Mouse (Mus musculus): ENCODE data around the gene Sec61g. TPM values are rescaled to one million over a fixed set of nuclear protein-coding genes. Genes with fewer than 3 reads are reported as not detected.
"Not testable (repeated sequence)": the region's sequence is repeated elsewhere in the genome, so short reads cannot be mapped to it uniquely, and the experiment has no call there.

Gene Sec61g
- polyA plus RNA-seq, 1 experiment from 2014 or later, result 41.1 TPM

- Histone ChIP-seq H3K4me2 (no peak overlapping the region), H3K4me3 (ENCODE audit: low read depth, low read length) (no peak overlapping the region), H3K36me3 (ENCODE audit: control insufficient read depth, insufficient read depth, low read length) (no peaks in the 10 kb centered on the region), H3K27me3 (replicated peaks; ENCODE audit: control insufficient read depth, insufficient read depth, low read length) (no peaks in the 10 kb centered on the region), H3K27ac (ENCODE audit: low read depth, low read length) (no peak overlapping the region), H3K4me1 (replicated peaks; ENCODE audit: control insufficient read depth, insufficient read depth, low read length) (no peaks in the 10 kb centered on the region), H3K9ac (ENCODE audit: low read depth, low read length) (no peak overlapping the region), H3K9me3 (ENCODE audit: control insufficient read depth, low read length) (no peaks in the 10 kb centered on the region)
- WGBS, result 65% methylated on average over 2 of the region's 2 CpGs
- no peak for DNase-seq (ENCODE audit: low spot score)
- no peak for ATAC-seq (replicated peaks; ENCODE audit: low FRiP score)
These were observed 18.2 kb upstream of the Sec61g start for GRCm38 (mm10) chr11:16526467-16526866.

GRCm38 (mm10) chr11:16525724-16526123, 17.4 kb upstream of the Sec61g start:
- Histone ChIP-seq H3K4me2 (no peak overlapping the region), H3K9ac (ENCODE audit: low read depth, low read length) (no peak overlapping the region), H3K4me1 (replicated peaks; ENCODE audit: control insufficient read depth, insufficient read depth, low read length) (no peaks in the 10 kb centered on the region), H3K27me3 (replicated peaks; ENCODE audit: control insufficient read depth, insufficient read depth, low read length) (no peaks in the 10 kb centered on the region), H3K36me3 (ENCODE audit: control insufficient read depth, insufficient read depth, low read length) (no peaks in the 10 kb centered on the region), H3K27ac (ENCODE audit: low read depth, low read length) (no peak overlapping the region), H3K4me3 (ENCODE audit: low read depth, low read length) (no peak overlapping the region), H3K9me3 (ENCODE audit: control insufficient read depth, low read length) (no peaks in the 10 kb centered on the region)
- WGBS, result 62% methylated on average over 2 of the region's 2 CpGs
- DNase-seq (ENCODE audit: low spot score) (no peak), ATAC-seq (replicated peaks; ENCODE audit: low FRiP score) (no peak)

GRCm38 (mm10) chr11:16524917-16525640, 16.8 kb upstream of the Sec61g start:
- ATAC-seq (replicated peaks; ENCODE audit: low FRiP score) (no peak), DNase-seq (ENCODE audit: low spot score) (no peak)
- Histone ChIP-seq H3K36me3 (ENCODE audit: control insufficient read depth, insufficient read depth, low read length) (no peaks in the 10 kb centered on the region), H3K27me3 (replicated peaks; ENCODE audit: control insufficient read depth, insufficient read depth, low read length) (no peaks in the 10 kb centered on the region), H3K9ac (ENCODE audit: low read depth, low read length) (no peak overlapping the region), H3K4me1 (replicated peaks; ENCODE audit: control insufficient read depth, insufficient read depth, low read length) (no peaks in the 10 kb centered on the region), H3K4me3 (ENCODE audit: low read depth, low read length) (no peak overlapping the region), H3K4me2 (no peak overlapping the region), H3K9me3 (ENCODE audit: control insufficient read depth, low read length) (no peaks in the 10 kb centered on the region), H3K27ac (ENCODE audit: low read depth, low read length) (no peak overlapping the region)
- 37% methylated on average over 3 of the region's 3 CpGs for WGBS

DNA sequence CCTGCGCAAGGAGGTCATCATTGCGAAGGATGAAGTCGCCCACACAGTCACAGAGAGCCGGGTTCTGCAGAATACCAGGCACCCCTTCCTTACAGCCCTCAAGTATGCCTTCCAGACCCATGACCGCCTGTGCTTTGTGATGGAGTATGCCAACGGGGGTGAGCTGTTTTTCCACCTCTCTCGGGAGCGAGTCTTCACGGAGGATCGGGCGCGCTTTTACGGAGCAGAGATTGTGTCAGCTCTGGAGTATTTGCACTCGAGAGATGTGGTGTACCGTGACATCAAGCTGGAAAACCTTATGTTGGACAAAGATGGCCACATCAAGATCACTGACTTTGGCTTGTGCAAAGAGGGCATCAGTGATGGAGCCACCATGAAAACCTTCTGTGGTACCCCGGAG, 6.8 kb upstream of the Sec61g start:
- not testable (repeated sequence) for ATAC-seq (replicated peaks; ENCODE audit: low FRiP score); H3K9ac ChIP-seq (ENCODE audit: low read depth, low read length); H3K4me3 ChIP-seq (ENCODE audit: low read depth, low read length); H3K27ac ChIP-seq (ENCODE audit: low read depth, low read length); H3K4me2 ChIP-seq; H3K9me3 ChIP-seq (ENCODE audit: control insufficient read depth, low read length); DNase-seq (ENCODE audit: low spot score); H3K4me1 ChIP-seq (replicated peaks; ENCODE audit: control insufficient read depth, insufficient read depth, low read length); H3K36me3 ChIP-seq (ENCODE audit: control insufficient read depth, insufficient read depth, low read length); H3K27me3 ChIP-seq (replicated peaks; ENCODE audit: control insufficient read depth, insufficient read depth, low read length)
- 92% methylated on average over 16 of the region's 16 CpGs for WGBS

- not testable (repeated sequence) for H3K9ac ChIP-seq (ENCODE audit: low read depth, low read length); H3K27ac ChIP-seq (ENCODE audit: low read depth, low read length); DNase-seq (ENCODE audit: low spot score); H3K36me3 ChIP-seq (ENCODE audit: control insufficient read depth, insufficient read depth, low read length); H3K27me3 ChIP-seq (replicated peaks; ENCODE audit: control insufficient read depth, insufficient read depth, low read length); H3K4me1 ChIP-seq (replicated peaks; ENCODE audit: control insufficient read depth, insufficient read depth, low read length); H3K4me2 ChIP-seq; H3K4me3 ChIP-seq (ENCODE audit: low read depth, low read length); H3K9me3 ChIP-seq (ENCODE audit: control insufficient read depth, low read length)
- peak; percentile 81 for ATAC-seq (replicated peaks; ENCODE audit: low FRiP score)
- WGBS, result 49% methylated on average over 23 of the region's 23 CpGs
These were observed 5.9 kb upstream of the Sec61g start for GRCm38 (mm10) chr11:16514221-16514620.

DNA sequence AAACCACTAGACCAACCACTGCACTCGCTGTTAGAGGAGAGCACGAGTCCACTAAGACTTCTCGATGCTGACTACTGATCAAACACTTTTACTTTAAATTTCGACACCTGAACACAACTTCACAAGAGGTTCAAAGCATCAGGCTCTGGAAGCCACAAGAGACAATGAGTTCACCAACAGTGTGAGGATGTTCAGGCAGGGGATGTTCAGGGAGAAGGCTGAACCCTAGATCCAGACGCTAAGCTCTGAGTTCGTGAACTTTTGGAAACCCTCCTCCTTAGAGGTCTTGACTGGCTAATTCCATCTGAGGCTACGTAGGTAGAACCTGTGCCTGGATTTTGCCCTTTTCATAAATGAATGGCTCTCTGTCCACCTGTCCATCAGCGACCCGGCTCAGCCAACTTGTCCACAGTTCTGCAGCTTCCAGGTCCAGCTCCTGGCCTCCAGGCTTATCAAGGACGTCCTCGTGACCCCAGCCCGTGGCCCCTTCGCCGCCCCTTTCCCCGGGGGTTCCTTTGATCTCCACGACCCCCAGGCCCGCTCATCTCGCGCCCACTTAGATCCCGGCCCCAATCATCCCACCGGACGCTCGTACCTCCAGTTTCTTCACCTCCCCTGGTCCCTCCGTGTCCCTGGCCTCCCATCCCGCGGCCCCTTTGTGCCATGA, 766 bp downstream of the Sec61g start:
- DNase-seq (ENCODE audit: low spot score), result peak; percentile 33
- H3K27ac ChIP-seq (ENCODE audit: low read depth, low read length), result peak overlapping the region; percentile 57
- H3K4me3 ChIP-seq (ENCODE audit: low read depth, low read length), result peak overlapping the region; percentile 90
- no peaks in the 10 kb centered on the region for H3K9me3 ChIP-seq (ENCODE audit: control insufficient read depth, low read length)
- peak overlapping the region; percentile 92 for H3K9ac ChIP-seq (ENCODE audit: low read depth, low read length)
- peaks cover 6% of the 10 kb centered on the region for H3K4me1 ChIP-seq (replicated peaks; ENCODE audit: control insufficient read depth, insufficient read depth, low read length)
- H3K4me2 ChIP-seq, result peak overlapping the region; percentile 77
- 2% methylated on average over 26 of the region's 26 CpGs for WGBS
- H3K36me3 ChIP-seq (ENCODE audit: control insufficient read depth, insufficient read depth, low read length), result peaks cover 14% of the 10 kb centered on the region
- H3K27me3 ChIP-seq (replicated peaks; ENCODE audit: control insufficient read depth, insufficient read depth, low read length), result no peaks in the 10 kb centered on the region
- ATAC-seq (replicated peaks; ENCODE audit: low FRiP score), result peak; percentile 19

GRCm38 (mm10) chr11:16505999-16506398, 2.3 kb downstream of the Sec61g start:
- H3K27me3 ChIP-seq (replicated peaks; ENCODE audit: control insufficient read depth, insufficient read depth, low read length), result no peaks in the 10 kb centered on the region
- H3K4me2 ChIP-seq, result peak overlapping the region; percentile 77
- H3K4me3 ChIP-seq (ENCODE audit: low read depth, low read length), result peak overlapping the region; percentile 90; the same call in 1 of the 2 replicates
- ATAC-seq (replicated peaks; ENCODE audit: low FRiP score) (peak; percentile 16; the same call in 1 of the 2 replicates), DNase-seq (ENCODE audit: low spot score) (no peak)
- H3K9ac ChIP-seq (ENCODE audit: low read depth, low read length), result no peak overlapping the region
- no peaks in the 10 kb centered on the region for H3K9me3 ChIP-seq (ENCODE audit: control insufficient read depth, low read length)
- 77% methylated on average over 6 of the region's 6 CpGs for WGBS
- peaks cover 17% of the 10 kb centered on the region for H3K36me3 ChIP-seq (ENCODE audit: control insufficient read depth, insufficient read depth, low read length)
- H3K27ac ChIP-seq (ENCODE audit: low read depth, low read length), result no peak overlapping the region
- H3K4me1 ChIP-seq (replicated peaks; ENCODE audit: control insufficient read depth, insufficient read depth, low read length), result peaks cover 9% of the 10 kb centered on the region

DNA sequence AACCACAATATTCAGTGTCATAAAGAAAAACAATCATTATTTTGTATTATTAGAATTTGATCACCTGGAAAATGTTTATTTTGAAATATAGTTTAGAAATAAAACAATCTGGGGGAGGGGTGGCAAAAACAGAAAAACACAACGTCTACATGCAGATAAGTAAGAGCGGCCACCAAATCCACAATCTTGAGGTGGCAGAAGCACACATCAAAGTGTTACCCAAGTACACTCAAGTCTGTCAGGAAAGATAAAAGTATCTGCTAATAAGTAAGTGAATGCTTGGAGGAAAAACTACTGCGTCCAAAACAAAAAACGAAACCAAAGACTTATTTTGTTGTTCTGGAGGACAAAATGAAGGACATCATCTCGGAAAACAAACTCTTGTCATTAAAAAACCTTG, 5.1 kb downstream of the Sec61g start:
- H3K36me3 ChIP-seq (ENCODE audit: control insufficient read depth, insufficient read depth, low read length), result peaks cover 18% of the 10 kb centered on the region
- WGBS, result 50% methylated on average over 5 of the region's 5 CpGs
- no peaks in the 10 kb centered on the region for H3K9me3 ChIP-seq (ENCODE audit: control insufficient read depth, low read length)
- H3K4me1 ChIP-seq (replicated peaks; ENCODE audit: control insufficient read depth, insufficient read depth, low read length), result peaks cover 9% of the 10 kb centered on the region
- peak overlapping the region; percentile 69 for H3K4me2 ChIP-seq
- H3K27me3 ChIP-seq (replicated peaks; ENCODE audit: control insufficient read depth, insufficient read depth, low read length), result no peaks in the 10 kb centered on the region
- ATAC-seq (replicated peaks; ENCODE audit: low FRiP score), result peak; percentile 83
- peak overlapping the region; percentile 38 for H3K4me3 ChIP-seq (ENCODE audit: low read depth, low read length)
- H3K27ac ChIP-seq (ENCODE audit: low read depth, low read length), result peak overlapping the region; percentile 93
- DNase-seq (ENCODE audit: low spot score), result no peak
- peak overlapping the region; percentile 58; the same call in 1 of the 2 replicates for H3K9ac ChIP-seq (ENCODE audit: low read depth, low read length)

GRCm38 (mm10) chr11:16502744-16503143, 5.5 kb downstream of the Sec61g start:
- no peaks in the 10 kb centered on the region for H3K27me3 ChIP-seq (replicated peaks; ENCODE audit: control insufficient read depth, insufficient read depth, low read length)
- no peaks in the 10 kb centered on the region for H3K9me3 ChIP-seq (ENCODE audit: control insufficient read depth, low read length)
- H3K9ac ChIP-seq (ENCODE audit: low read depth, low read length), result no peak overlapping the region
- no peak overlapping the region for H3K4me3 ChIP-seq (ENCODE audit: low read depth, low read length)
- peak overlapping the region; percentile 43 for H3K4me2 ChIP-seq
- H3K27ac ChIP-seq (ENCODE audit: low read depth, low read length), result no peak overlapping the region
- WGBS, result 66% methylated on average over 3 of the region's 3 CpGs
- ATAC-seq (replicated peaks; ENCODE audit: low FRiP score), result peak; percentile 59
- DNase-seq (ENCODE audit: low spot score), result no peak
- H3K4me1 ChIP-seq (replicated peaks; ENCODE audit: control insufficient read depth, insufficient read depth, low read length), result peaks cover 9% of the 10 kb centered on the region
- peaks cover 18% of the 10 kb centered on the region for H3K36me3 ChIP-seq (ENCODE audit: control insufficient read depth, insufficient read depth, low read length)
